Mouse (Mus musculus): Measurements from ENCODE around the gene Btd.

GRCm38 (mm10) chr14:31665566-31665940 lies 24.7 kb downstream of the Btd start:
- no peak for TF ChIP-seq POLR2A (IDR thresholded peaks at IDR 0.05; ENCODE audit: low read depth, low read length)
- no peak for TF ChIP-seq CTCF (IDR thresholded peaks at IDR 0.05; ENCODE audit: borderline replicate concordance, insufficient read depth, low read length)

Data from embryonic fibroblast, embryonic 13.5 days (primary cell).